Mouse (Mus musculus) spleen, adult 2 months (tissue): Measurements from ENCODE around the gene Guca2a. TPM values are rescaled to one million over a fixed set of nuclear protein-coding genes. Genes with fewer than 3 reads are reported as not detected.

ENCODE experiments used
- DNase-seq, 2 experiments: peaks; one replicate each; pipeline versions ENCODE4 v3.0.0 to v3.0.0-alpha.2; 2012 to 2021; ENCODE audit warnings: low spot score in 2 of 2, low read depth in 1 of 2
- H3K27ac ChIP-seq: fragments of 200-500 bp; 2 replicates; pipeline ENCODE4 v1.5.1; 2012; ENCODE audit warnings: low read length, inconsistent platforms; ENCODE audit not compliant: insufficient read depth
- H3K27me3 ChIP-seq: fragments of 200-500 bp; 2 replicates; pipeline ENCODE4 v1.6.1; 2012; ENCODE audit warnings: mild to moderate bottlenecking, moderate library complexity, low read length, inconsistent platforms; ENCODE audit not compliant: control insufficient read depth, insufficient read depth
- H3K36me3 ChIP-seq: fragments of 200-500 bp; 2 replicates; pipeline ENCODE4 v1.6.1; 2012; ENCODE audit warnings: mild to moderate bottlenecking, low read length, inconsistent platforms; ENCODE audit not compliant: control insufficient read depth, insufficient read depth
- H3K4me1 ChIP-seq: fragments of 200-500 bp; 2 replicates; pipeline ENCODE4 v1.6.1; 2011; ENCODE audit warnings: inconsistent platforms; ENCODE audit not compliant: control insufficient read depth, insufficient read depth, insufficient read length
- H3K4me3 ChIP-seq: fragments of 200-500 bp; 2 replicates; pipeline ENCODE4 v1.5.1; 2011; ENCODE audit warnings: mild to moderate bottlenecking, inconsistent platforms; ENCODE audit not compliant: insufficient read depth, insufficient read length; ENCODE audit errors: extremely low read depth
- CTCF ChIP-seq: fragments of 200-500 bp; IDR thresholded peaks from 2 replicates; pipeline ENCODE4 v1.5.1; 2011; ENCODE audit warnings: mild to moderate bottlenecking, inconsistent platforms; ENCODE audit not compliant: insufficient read depth, insufficient read length, insufficient replicate concordance; ENCODE audit errors: extremely low read depth
- POLR2A ChIP-seq: fragments of 200-500 bp; IDR thresholded peaks from 2 replicates; pipeline ENCODE4 v1.6.1; 2011; ENCODE audit warnings: low read depth, low read length, inconsistent platforms
- WGBS: fragments of 180-500 bp; shearing (Covaris S2); methylation state at CpG from one replicate; pipeline ENCODE4 v1.1.7; 2018; 5-methylcytosine and 5-hydroxymethylcytosine counted together
- polyA plus RNA-seq: library from polyadenylated mRNA; depleted of rRNA; stranded (reverse); fragments of >200 nt; gene quantifications from 2 replicates; pipeline ENCODE4 v1.2.3, GENCODE M21; 2012

Gene Guca2a
- polyA plus RNA-seq, 1 experiment: 0.21 TPM

DNA sequence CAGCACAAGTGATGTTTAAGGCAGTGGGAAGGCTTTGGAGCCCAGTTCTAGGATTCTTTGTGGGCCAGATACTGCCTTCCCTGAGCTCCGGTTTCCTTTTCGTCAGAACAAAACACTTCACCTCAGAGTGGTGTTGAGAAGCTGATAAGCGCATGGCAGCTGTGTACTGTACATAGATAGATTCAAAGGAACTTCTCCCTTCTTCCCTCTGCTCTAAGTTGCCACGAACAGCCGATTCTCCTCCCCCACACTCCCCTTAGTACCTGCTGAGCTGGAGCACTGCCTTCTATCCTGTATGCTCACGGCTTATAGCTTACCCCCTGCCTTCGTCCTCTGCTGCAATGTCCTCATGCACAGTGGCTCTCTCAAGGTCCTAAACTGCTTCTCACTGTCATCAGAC lies 4.8 kb upstream of the Guca2a start:
- peaks cover 9% of the 10 kb centered on the region for H3K36me3 ChIP-seq
- TF ChIP-seq POLR2A (no peak), CTCF (no peak)
- WGBS: 74% methylated on average over 7 of the region's 7 CpGs

DNA sequence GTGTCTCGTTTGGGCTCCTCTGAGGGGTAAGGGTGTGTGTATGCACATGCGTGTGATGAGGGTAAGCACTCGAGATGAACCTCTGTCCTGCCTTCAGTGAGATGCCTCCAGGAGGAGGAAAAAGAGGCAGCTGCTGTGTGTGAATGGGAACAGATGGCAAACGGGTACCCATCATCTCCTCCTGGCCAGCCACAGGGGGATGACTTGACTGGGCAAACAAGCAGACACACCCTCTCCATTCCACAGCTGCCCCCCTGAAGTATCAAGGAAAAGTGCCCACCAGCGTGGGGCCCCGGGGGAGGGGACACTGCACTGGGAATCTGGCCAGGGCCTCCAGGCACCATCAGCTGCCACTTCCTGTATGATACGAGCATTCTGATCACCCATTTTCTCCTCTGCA lies 4.2 kb upstream of the Guca2a start:
- TF ChIP-seq CTCF: no peak
- Histone ChIP-seq H3K36me3 (peaks cover 9% of the 10 kb centered on the region), H3K4me3 (no peak overlapping the region), H3K4me1 (no peaks in the 10 kb centered on the region), H3K27ac (no peak overlapping the region), H3K27me3 (no peaks in the 10 kb centered on the region)
- DNase-seq: no peak
- WGBS: 61% methylated on average over 7 of the region's 7 CpGs

More for the DNA sequence above, 4.8 kb upstream of the Guca2a start:
- Histone ChIP-seq H3K27ac (no peak overlapping the region), H3K4me1 (no peaks in the 10 kb centered on the region), H3K27me3 (no peaks in the 10 kb centered on the region), H3K4me3 (no peak overlapping the region)
- DNase-seq: no peak

DNA sequence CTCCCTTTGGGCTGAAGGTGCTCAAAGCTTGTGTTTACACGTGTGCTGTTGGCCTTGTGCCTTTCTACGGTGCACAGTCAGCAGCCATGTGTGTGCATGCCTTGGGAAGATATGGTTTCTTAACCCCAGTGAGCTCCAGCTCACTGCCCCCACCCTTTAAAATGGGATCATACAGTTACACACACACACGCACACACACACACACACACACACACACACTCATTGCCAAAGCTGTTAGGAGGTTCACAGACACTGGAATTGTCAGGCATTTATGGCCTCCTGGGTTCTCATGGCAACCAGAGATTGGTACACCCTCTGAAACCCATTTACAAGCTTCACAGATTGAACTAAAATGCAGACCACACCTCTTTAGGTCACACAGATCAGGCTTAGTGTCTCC lies 3.6 kb upstream of the Guca2a start:
- DNase-seq: no peak
- Histone ChIP-seq H3K27ac (no peak overlapping the region), H3K27me3 (no peaks in the 10 kb centered on the region), H3K36me3 (peaks cover 9% of the 10 kb centered on the region), H3K4me1 (no peaks in the 10 kb centered on the region), H3K4me3 (no peak overlapping the region)
- TF ChIP-seq CTCF: no peak
- TF ChIP-seq POLR2A: no peak
- WGBS: 90% methylated on average over 3 of the region's 3 CpGs

DNA sequence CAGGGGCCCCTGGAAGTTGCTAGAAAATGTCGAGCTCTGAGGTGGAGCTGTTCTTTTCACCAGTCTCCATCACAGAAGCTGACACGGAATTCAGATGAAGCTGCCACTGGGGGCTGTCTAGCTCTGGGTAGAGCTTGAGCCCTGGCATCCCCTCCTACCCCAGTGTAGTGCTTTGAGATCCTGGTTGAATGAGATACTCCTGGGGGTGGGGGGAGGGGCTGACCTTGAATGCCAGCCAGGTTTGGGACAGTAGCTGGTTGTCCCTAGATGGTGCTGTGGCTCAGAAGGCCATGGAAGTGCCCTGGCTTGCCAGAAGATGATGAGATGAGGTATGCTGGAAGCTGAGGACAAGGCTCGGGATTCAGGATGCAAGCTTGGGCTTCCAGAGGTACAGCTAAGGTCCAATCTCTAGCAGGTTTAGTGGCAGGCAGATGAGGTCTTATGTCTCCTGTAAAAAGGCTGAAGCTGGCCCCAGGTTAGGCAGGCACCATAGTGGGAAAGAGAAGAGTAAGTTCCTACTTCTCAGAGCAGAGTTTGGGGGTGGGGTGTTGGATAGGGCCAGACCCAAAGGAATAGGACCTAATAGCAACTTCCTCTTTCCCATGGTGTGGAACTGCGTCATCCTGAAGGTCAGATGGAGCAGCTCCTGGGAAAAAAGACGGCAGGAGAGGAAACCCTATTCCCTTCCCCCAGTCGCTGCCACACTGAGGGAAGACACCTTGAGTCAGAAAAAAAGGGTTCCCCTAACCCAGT lies 2.4 kb upstream of the Guca2a start:
- TF ChIP-seq POLR2A (no peak), CTCF (no peak)
- H3K27me3 ChIP-seq: no peaks in the 10 kb centered on the region
- 0 out of 2 replicates have a peak, but pooled peaks cover 3% of the 10 kb centered on the region for H3K36me3 ChIP-seq
- no peak for DNase-seq
- H3K27ac ChIP-seq: no peak overlapping the region
- no peaks in the 10 kb centered on the region for H3K4me1 ChIP-seq
- no peak overlapping the region for H3K4me3 ChIP-seq
- 79% methylated on average over 6 of the region's 6 CpGs for WGBS

DNA sequence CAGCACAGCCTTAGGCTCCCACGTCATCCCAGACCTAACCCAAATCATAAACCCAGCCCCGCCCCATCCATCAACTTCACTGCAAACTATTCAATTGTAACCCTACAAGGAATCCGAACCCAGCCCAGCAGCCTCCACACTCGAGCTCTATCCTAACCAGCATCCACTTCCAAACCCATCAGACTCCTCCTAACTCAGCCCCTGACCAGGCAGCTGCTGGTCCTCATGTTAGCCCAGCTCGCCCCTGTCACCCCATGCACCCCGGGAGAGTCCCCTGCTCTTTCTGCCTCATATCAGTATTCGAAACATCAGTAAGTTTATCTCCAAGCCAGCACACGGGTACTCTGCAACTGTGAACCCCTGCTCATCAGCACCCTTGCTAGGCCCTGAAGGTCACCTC lies 1.8 kb upstream of the Guca2a start:
- Histone ChIP-seq H3K27ac (no peak overlapping the region), H3K36me3 (no peaks in the 10 kb centered on the region), H3K27me3 (no peaks in the 10 kb centered on the region), H3K4me3 (no peak overlapping the region), H3K4me1 (no peaks in the 10 kb centered on the region)
- 77% methylated on average over 8 of the region's 8 CpGs for WGBS
- TF ChIP-seq CTCF (no peak), POLR2A (no peak)
- DNase-seq: no peak

DNA sequence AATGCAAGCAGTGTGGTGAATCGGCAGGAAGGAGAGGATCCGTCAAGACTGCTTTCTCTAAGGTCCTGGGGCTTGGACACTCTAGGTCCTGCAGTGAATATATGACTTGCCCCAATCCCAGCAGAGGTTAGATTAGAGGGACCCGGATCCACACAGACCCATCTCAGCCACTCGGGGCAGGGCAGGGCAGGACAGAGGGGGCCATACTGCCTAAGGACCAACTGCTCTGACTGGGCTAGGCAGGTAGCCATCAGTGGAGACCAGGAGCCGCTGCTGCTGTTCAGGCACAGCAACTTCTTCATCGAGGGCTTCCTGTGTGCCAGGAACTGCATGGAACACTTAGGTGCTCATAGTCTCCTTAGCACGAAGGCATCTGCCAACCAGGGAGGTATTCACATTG lies 773 bp upstream of the Guca2a start:
- Histone ChIP-seq H3K4me3 (no peak overlapping the region), H3K36me3 (no peaks in the 10 kb centered on the region), H3K27ac (no peak overlapping the region), H3K4me1 (no peaks in the 10 kb centered on the region), H3K27me3 (no peaks in the 10 kb centered on the region)
- WGBS: 78% methylated on average over 7 of the region's 7 CpGs
- no peak for DNase-seq
- no peak for TF ChIP-seq POLR2A

DNA sequence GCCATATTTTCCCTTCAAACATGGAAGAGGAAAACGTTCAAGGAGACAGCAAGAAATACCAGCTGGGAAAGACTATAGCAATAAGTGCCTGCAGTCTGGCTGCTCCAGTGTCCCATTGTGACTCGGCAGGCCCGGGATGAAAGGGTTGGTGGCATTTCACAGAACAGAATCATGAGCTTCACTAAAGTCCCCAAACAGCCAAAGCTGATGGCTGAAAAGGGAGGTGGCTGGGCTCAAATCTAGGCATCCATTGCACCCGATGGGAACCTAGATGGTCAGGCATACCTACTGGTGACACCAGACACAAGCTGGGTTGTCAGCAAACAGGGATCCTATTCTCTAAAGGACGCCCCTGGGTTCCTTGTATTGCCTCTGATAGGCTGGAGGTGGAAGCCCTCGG lies 442 bp downstream of the Guca2a start:
- Histone ChIP-seq H3K27me3 (no peaks in the 10 kb centered on the region), H3K27ac (no peak overlapping the region), H3K4me1 (no peaks in the 10 kb centered on the region), H3K36me3 (no peaks in the 10 kb centered on the region), H3K4me3 (no peak overlapping the region)
- DNase-seq: no peak
- TF ChIP-seq POLR2A (no peak), CTCF (no peak)
- WGBS: 92% methylated on average over 6 of the region's 6 CpGs
